Mouse (Mus musculus) heart, postnatal 0 days (tissue): ENCODE data around the gene Lrrc42. TPM values are rescaled to one million over a fixed set of nuclear protein-coding genes. Genes with fewer than 3 reads are reported as not detected.

Source experiments
- ATAC-seq: fragments of 200-750 bp; cut with Nextera tagmentation; 2 replicates; pipeline ENCODE4 v1.8.0; 2017; ENCODE audit warnings: low read depth, moderate number of reproducible peaks, moderate library complexity; ENCODE audit not compliant: insufficient read depth
- DNase-seq: peaks from one replicate; pipeline ENCODE4 v3.0.0-alpha.2; 2016; ENCODE audit warnings: low spot score
- H3K27ac ChIP-seq: fragments of 300-500 bp; sonication (generic); 2 replicates; pipeline ENCODE4 v1.5.1; 2014; ENCODE audit warnings: low read depth, mild to moderate bottlenecking
- H3K27me3 ChIP-seq: fragments of 300-500 bp; sonication (generic); 2 replicates; pipeline ENCODE4 v1.6.1; 2014; ENCODE audit warnings: low read length, mixed read lengths; ENCODE audit not compliant: control insufficient read depth, insufficient read depth
- H3K36me3 ChIP-seq: fragments of 300-500 bp; sonication (generic); replicated peaks from 2 replicates; pipeline ENCODE4 v1.6.1; 2014; ENCODE audit warnings: low read length, mixed read lengths; ENCODE audit not compliant: control insufficient read depth, insufficient read depth
- H3K4me1 ChIP-seq: fragments of 300-500 bp; sonication (generic); 2 replicates; pipeline ENCODE4 v1.6.1; 2014; ENCODE audit warnings: antibody characterized with exemption; ENCODE audit not compliant: control insufficient read depth, insufficient read depth
- H3K4me2 ChIP-seq: fragments of 300-500 bp; sonication (generic); 2 replicates; pipeline ENCODE4 v1.6.1; 2014; ENCODE audit warnings: low read depth, mild to moderate bottlenecking, low read length, moderate library complexity
- H3K4me3 ChIP-seq: fragments of 300-500 bp; sonication (generic); 2 replicates; pipeline ENCODE4 v1.5.1; 2014; ENCODE audit warnings: low read depth, low read length
- H3K9ac ChIP-seq: fragments of 300-500 bp; sonication (generic); replicated peaks from 2 replicates; pipeline ENCODE4 v1.6.1; 2014; ENCODE audit warnings: low read depth, low read length, mixed read lengths
- H3K9me3 ChIP-seq: fragments of 300-500 bp; sonication (generic); replicated peaks from 2 replicates; pipeline ENCODE4 v1.6.1; 2016; ENCODE audit warnings: low read length; ENCODE audit not compliant: control insufficient read depth
- CTCF ChIP-seq: IDR thresholded peaks from 2 replicates; pipeline ENCODE4 v1.5.1; 2016; ENCODE audit warnings: antibody characterized with exemption, control low read depth, low read depth
- EP300 ChIP-seq: IDR thresholded peaks from 2 replicates; pipeline ENCODE4 v1.6.1; 2016; ENCODE audit warnings: antibody characterized with exemption, low read depth
- WGBS: fragments of 180-500 bp; shearing (Covaris S2); extraction: QIAGEN DNeasy Blood & Tissue Kit; methylation state at CpG from one replicate; pipeline ENCODE4 v1.1.7; 2014; 5-methylcytosine and 5-hydroxymethylcytosine counted together
- polyA plus RNA-seq: library from polyadenylated mRNA; unstranded; fragments of >200 nt; fragmentation: Nextera tagmentation; extraction: Ambion mirVana; gene quantifications from 2 replicates; pipeline ENCODE4 v1.2.1, GENCODE M21; 2015
- total RNA-seq: library from RNA; depleted of rRNA; stranded (reverse); fragments of >200 nt; gene quantifications from 2 replicates; pipeline ENCODE4 v1.2.3, GENCODE M21; 2014; ENCODE audit warnings: low replicate concordance

Lrrc42 gene
- total and polyA plus RNA-seq, 2 experiments from 2014 or later = 0.53 to 22.6 TPM

- ATAC-seq (no peak), DNase-seq (no peak)
- TF ChIP-seq CTCF = no peak
- no peak for TF ChIP-seq EP300
- Histone ChIP-seq H3K4me2 (no peak overlapping the region), H3K9me3 (no peaks in the 10 kb centered on the region), H3K9ac (no peak overlapping the region), H3K27ac (no peak overlapping the region), H3K4me3 (no peak overlapping the region), H3K27me3 (no peaks in the 10 kb centered on the region), H3K36me3 (no peaks in the 10 kb centered on the region), H3K4me1 (no peaks in the 10 kb centered on the region)
- WGBS = 83% methylated on average over 7 of the region's 7 CpGs
Measured at GRCm38 (mm10) chr4:107299779-107300340, 46.5 kb upstream of the Lrrc42 start.

- TF ChIP-seq CTCF (no peak), EP300 (no peak)
- ATAC-seq = no peak
- Histone ChIP-seq H3K9me3 (no peaks in the 10 kb centered on the region), H3K4me3 (no peak overlapping the region), H3K27ac (no peak overlapping the region), H3K4me2 (no peak overlapping the region), H3K36me3 (no peaks in the 10 kb centered on the region), H3K4me1 (no peaks in the 10 kb centered on the region), H3K9ac (no peak overlapping the region), H3K27me3 (no peaks in the 10 kb centered on the region)
- DNase-seq = no peak
- 84% methylated on average over 8 of the region's 8 CpGs for WGBS
Measured at GRCm38 (mm10) chr4:107298071-107298606, 44.8 kb upstream of the Lrrc42 start.

GRCm38 (mm10) chr4:107292273-107292662, 38.9 kb upstream of the Lrrc42 start:
- WGBS = 40% methylated on average over 4 of the region's 4 CpGs
- H3K27ac ChIP-seq = no peak overlapping the region

GRCm38 (mm10) chr4:107291611-107292272, 38.4 kb upstream of the Lrrc42 start:
- Histone ChIP-seq H3K27me3 (no peaks in the 10 kb centered on the region), H3K36me3 (no peaks in the 10 kb centered on the region), H3K4me1 (no peaks in the 10 kb centered on the region), H3K27ac (no peak overlapping the region), H3K4me3 (no peak overlapping the region), H3K4me2 (no peak overlapping the region), H3K9ac (no peak overlapping the region), H3K9me3 (no peaks in the 10 kb centered on the region)
- TF ChIP-seq CTCF (no peak), EP300 (no peak)
- ATAC-seq (no peak), DNase-seq (no peak)
- WGBS = 75% methylated on average over 7 of the region's 7 CpGs

More at GRCm38 (mm10) chr4:107292273-107292662, 38.9 kb upstream of the Lrrc42 start:
- no peak for DNase-seq
- no peak for TF ChIP-seq EP300
- TF ChIP-seq CTCF = no peak
- H3K9ac ChIP-seq = no peak overlapping the region
- no peak; the same call in 1 of the 2 replicates for ATAC-seq
- no peak overlapping the region for H3K4me2 ChIP-seq
- no peaks in the 10 kb centered on the region for H3K4me1 ChIP-seq
- H3K27me3 ChIP-seq = no peaks in the 10 kb centered on the region
- H3K4me3 ChIP-seq = no peak overlapping the region
- no peaks in the 10 kb centered on the region for H3K9me3 ChIP-seq
- H3K36me3 ChIP-seq = no peaks in the 10 kb centered on the region

- Histone ChIP-seq H3K4me3 (no peak overlapping the region), H3K36me3 (no peaks in the 10 kb centered on the region), H3K9me3 (no peaks in the 10 kb centered on the region), H3K4me1 (no peaks in the 10 kb centered on the region), H3K9ac (no peak overlapping the region), H3K27ac (no peak overlapping the region), H3K27me3 (no peaks in the 10 kb centered on the region), H3K4me2 (no peak overlapping the region)
- 81% methylated on average over 2 of the region's 2 CpGs for WGBS
- DNase-seq (no peak), ATAC-seq (no peak)
- no peak for TF ChIP-seq CTCF
- no peak for TF ChIP-seq EP300
Measured at GRCm38 (mm10) chr4:107287517-107287916, 34.2 kb upstream of the Lrrc42 start.
